Mouse (Mus musculus) bone marrow macrophage, adult 2 months (primary cell): Measurements from ENCODE around the gene H2-D1. TPM values are rescaled to one million over a fixed set of nuclear protein-coding genes. Genes with fewer than 3 reads are reported as not detected.
"Not testable (repeated sequence)": the region's sequence is repeated elsewhere in the genome, so short reads cannot be mapped to it uniquely, and the experiment has no call there.

Experiments
- H3K27ac ChIP-seq: 2 replicates; pipeline ENCODE4 v1.5.1; 2012; ENCODE audit warnings: low read depth, low read length; ENCODE audit not compliant: insufficient read depth
- H3K4me1 ChIP-seq: 2 replicates; pipeline ENCODE4 v1.6.1; 2012; ENCODE audit warnings: low read length; ENCODE audit not compliant: control insufficient read depth, insufficient read depth
- H3K4me3 ChIP-seq: 2 replicates; pipeline ENCODE4 v1.5.1; 2012; ENCODE audit warnings: mild to moderate bottlenecking, low read length, moderate library complexity; ENCODE audit not compliant: insufficient read depth
- CTCF ChIP-seq: IDR thresholded peaks from 2 replicates; pipeline ENCODE4 v1.5.1; 2012; ENCODE audit warnings: low read depth, mild to moderate bottlenecking, low read length, moderate library complexity
- POLR2A ChIP-seq: IDR thresholded peaks from 2 replicates; pipeline ENCODE4 v1.6.1; 2012; ENCODE audit warnings: mild to moderate bottlenecking, low read depth, low read length, borderline replicate concordance
- polyA plus RNA-seq: library from polyadenylated mRNA; stranded (reverse); fragments of >200 nt; gene quantifications from 2 replicates; pipeline ENCODE4 v1.2.4, GENCODE M21; 2012; ENCODE audit not compliant: missing spikeins, insufficient read depth, insufficient read length

Gene H2-D1
- polyA plus RNA-seq, 1 experiment, result 2,856 TPM

- TF ChIP-seq POLR2A (no peak), CTCF (no peak)
- Histone ChIP-seq H3K4me1 (peaks cover 11% of the 10 kb centered on the region), H3K27ac (no peak overlapping the region), H3K4me3 (no peak overlapping the region)
Measured at GRCm38 (mm10) chr17:35272249-35272648, 9.7 kb downstream of the H2-D1 start.

GRCm38 (mm10) chr17:35274770-35275169 is 12.2 kb downstream of the H2-D1 start:
- Histone ChIP-seq H3K4me1 (peaks cover 9% of the 10 kb centered on the region), H3K4me3 (no peak overlapping the region), H3K27ac (no peak overlapping the region)
- TF ChIP-seq POLR2A (no peak), CTCF (peak; percentile 67)

GRCm38 (mm10) chr17:35276304-35276864 is 13.9 kb downstream of the H2-D1 start:
- no peak overlapping the region for H3K4me3 ChIP-seq
- no peak overlapping the region for H3K27ac ChIP-seq
- TF ChIP-seq POLR2A, result no peak
- TF ChIP-seq CTCF, result no peak
- peaks cover 8% of the 10 kb centered on the region for H3K4me1 ChIP-seq

- Histone ChIP-seq H3K4me1 (peaks cover 8% of the 10 kb centered on the region), H3K27ac (no peak overlapping the region), H3K4me3 (no peak overlapping the region)
- TF ChIP-seq CTCF (no peak), POLR2A (no peak)
Measured at GRCm38 (mm10) chr17:35278049-35278448, 15.5 kb downstream of the H2-D1 start.

DNA sequence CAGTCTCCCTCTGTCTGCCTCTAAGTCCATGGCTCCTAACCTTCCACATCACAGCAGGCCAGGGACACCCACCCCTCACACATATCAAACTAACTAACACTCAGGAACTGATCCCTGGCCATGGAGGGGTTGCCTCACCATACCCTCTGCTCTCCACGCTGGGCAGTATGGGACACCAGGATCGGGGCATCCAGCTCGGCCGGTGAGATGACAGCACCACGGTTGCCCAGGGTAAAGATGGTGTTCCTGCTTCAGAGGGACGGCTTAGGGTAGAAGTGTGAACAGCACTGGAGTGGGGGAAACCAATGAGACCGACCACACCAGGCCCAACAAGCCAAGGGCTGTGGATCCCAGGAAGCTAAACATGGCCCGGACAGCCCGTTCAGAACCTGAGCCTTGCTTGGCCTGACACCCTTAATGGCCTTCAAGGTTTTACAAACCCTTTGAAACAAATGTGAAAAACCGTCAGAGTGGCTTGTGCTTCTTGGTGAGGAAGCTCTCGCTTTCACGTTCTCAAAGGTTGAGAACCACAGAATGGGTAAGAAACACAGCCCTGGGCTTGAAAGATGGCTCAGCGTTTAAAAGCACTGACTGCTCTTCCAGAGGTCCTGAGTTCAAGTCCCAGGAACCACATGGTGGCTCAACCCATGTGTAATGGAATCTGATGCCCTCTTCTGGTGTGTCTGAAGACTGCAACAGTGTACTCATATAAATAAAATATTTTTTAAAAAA is 16.6 kb downstream of the H2-D1 start:
- no peak overlapping the region for H3K27ac ChIP-seq
- peaks cover 8% of the 10 kb centered on the region for H3K4me1 ChIP-seq
- no peak overlapping the region for H3K4me3 ChIP-seq
- TF ChIP-seq CTCF (no peak), POLR2A (no peak)

DNA sequence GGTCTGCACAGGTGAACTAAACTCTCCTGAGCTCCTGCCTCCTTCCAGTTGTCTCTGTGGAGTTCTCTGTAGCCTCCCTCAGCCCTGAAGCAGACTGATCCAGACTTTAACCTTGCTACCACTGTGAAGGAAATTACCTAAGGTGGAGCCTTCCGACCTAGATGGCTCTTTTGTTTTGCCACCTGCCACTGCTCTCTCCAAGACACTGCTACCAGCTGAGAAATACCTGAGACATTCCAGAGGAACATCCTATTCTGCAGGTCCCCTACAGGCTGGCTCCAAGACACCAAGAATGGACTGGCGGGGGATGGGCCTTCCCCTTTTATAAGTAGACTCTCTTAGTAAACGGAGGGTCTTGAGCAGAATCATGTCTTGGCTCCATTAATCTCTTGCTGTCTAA is 17.7 kb downstream of the H2-D1 start:
- no peak overlapping the region for H3K27ac ChIP-seq
- TF ChIP-seq CTCF, result no peak
- TF ChIP-seq POLR2A, result no peak
- no peak overlapping the region for H3K4me3 ChIP-seq
- H3K4me1 ChIP-seq, result peaks cover under 1% of the 10 kb centered on the region

DNA sequence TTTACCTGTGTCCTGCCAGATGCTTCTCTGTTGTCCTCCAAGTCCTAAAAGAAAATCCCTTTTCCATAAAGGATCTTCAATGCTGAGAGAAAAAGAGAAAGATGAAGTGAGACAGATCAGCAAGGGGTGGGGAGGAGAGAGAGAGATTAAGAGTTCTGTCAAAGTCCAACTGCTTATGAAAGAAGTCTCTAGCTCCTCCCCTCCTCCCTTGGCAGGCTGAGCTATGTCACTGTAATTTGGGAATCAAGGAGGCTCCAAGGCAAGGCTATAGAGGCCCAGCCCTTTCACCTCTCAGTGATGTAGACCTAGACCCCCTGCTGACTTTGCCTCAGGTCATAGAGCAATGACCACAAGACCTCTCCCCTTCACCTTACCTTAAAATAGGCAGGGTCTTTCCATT is 22.9 kb downstream of the H2-D1 start:
- no peaks in the 10 kb centered on the region for H3K4me1 ChIP-seq
- H3K27ac ChIP-seq, result no peak overlapping the region
- TF ChIP-seq CTCF (no peak), POLR2A (no peak)
- H3K4me3 ChIP-seq, result no peak overlapping the region

- H3K4me1 ChIP-seq, H3K4me3 ChIP-seq, H3K27ac ChIP-seq: not testable (repeated sequence)
- TF ChIP-seq CTCF, result peak; percentile 77
Measured at GRCm38 (mm10) chr17:35295796-35296195, 33.3 kb downstream of the H2-D1 start.

DNA sequence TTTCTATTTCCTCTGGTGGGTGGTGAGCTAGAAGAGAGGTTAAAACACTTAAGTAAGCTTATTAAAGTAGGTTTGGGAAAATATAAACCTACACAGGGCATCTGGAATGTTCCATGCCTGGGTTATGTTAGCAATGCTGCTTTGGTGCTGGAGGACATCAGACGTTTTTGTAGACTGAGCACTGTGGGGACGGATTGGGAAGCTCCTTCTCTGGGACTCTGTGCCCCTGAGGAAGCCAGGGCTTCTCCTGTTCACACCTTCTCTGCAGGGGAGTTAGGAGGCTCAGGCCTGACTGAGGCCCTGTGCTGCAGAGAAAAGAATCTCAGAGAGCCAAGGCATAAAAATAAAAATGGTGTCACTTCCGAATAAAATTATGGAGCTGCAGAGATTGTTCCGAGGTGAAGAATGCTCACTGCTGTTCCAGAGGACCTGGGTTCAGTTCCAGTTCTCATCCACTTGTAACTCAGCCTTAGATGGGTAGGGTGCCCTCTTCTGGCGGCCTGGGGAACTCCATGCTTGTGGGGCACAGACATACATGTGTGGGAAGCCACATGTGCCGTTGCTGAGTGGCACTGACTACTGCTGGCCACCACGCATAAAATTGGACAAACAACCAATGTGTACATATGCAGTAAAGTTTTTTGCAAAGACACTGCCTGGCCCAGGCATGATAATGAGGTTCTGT is 37.9 kb downstream of the H2-D1 start:
- not testable (repeated sequence) for H3K4me1 ChIP-seq, H3K4me3 ChIP-seq, H3K27ac ChIP-seq

- Histone ChIP-seq H3K4me3 (peak overlapping the region; percentile 35), H3K27ac (no peak overlapping the region), H3K4me1 (peaks cover 3% of the 10 kb centered on the region; the same call in 1 of the 2 replicates)
- TF ChIP-seq POLR2A (no peak), CTCF (peak; percentile 56; the same call in 1 of the 2 replicates)
Measured at GRCm38 (mm10) chr17:35301645-35302258, 39.2 kb downstream of the H2-D1 start.
